Mouse (Mus musculus) small intestine, adult 2 months (tissue): ENCODE data around the gene a. TPM values are rescaled to one million over a fixed set of nuclear protein-coding genes. Genes with fewer than 3 reads are reported as not detected.

ENCODE experiments used
- H3K27ac ChIP-seq: fragments of 200-500 bp; 2 replicates; pipeline ENCODE4 v1.5.1; 2012; ENCODE audit warnings: low read depth, low read length, control low read depth, inconsistent platforms; ENCODE audit not compliant: insufficient read depth
- H3K27me3 ChIP-seq: fragments of 200-500 bp; 2 replicates; pipeline ENCODE4 v1.6.1; 2012; ENCODE audit warnings: mild to moderate bottlenecking, moderate library complexity, low read length, inconsistent platforms; ENCODE audit not compliant: control insufficient read depth, insufficient read depth
- H3K36me3 ChIP-seq: fragments of 200-500 bp; 2 replicates; pipeline ENCODE4 v1.6.1; 2012; ENCODE audit warnings: mild to moderate bottlenecking, low read length, control low read depth, inconsistent platforms; ENCODE audit not compliant: control insufficient read depth, insufficient read depth
- H3K4me1 ChIP-seq: fragments of 200-500 bp; 2 replicates; pipeline ENCODE4 v1.6.1; 2012; ENCODE audit warnings: low read length, inconsistent platforms, mixed read lengths; ENCODE audit not compliant: control insufficient read depth, insufficient read depth, insufficient read length
- H3K4me3 ChIP-seq: fragments of 200-500 bp; 2 replicates; pipeline ENCODE4 v1.5.1; 2012; ENCODE audit warnings: low read depth, mild to moderate bottlenecking, control low read depth, inconsistent platforms, low read length, moderate library complexity
- CTCF ChIP-seq: fragments of 200-500 bp; IDR thresholded peaks from 2 replicates; pipeline ENCODE4 v1.5.1; 2012; ENCODE audit warnings: low read depth, mild to moderate bottlenecking, control low read depth, inconsistent platforms, low read length, moderate library complexity, mixed read lengths; ENCODE audit not compliant: insufficient replicate concordance, insufficient read length; ENCODE audit errors: extremely low read depth
- POLR2A ChIP-seq: fragments of 200-500 bp; IDR thresholded peaks from 2 replicates; pipeline ENCODE4 v1.6.1; 2012; ENCODE audit warnings: low read depth, mild to moderate bottlenecking, control low read depth, inconsistent platforms, low read length, moderate library complexity
- WGBS: fragments of 180-500 bp; shearing (Covaris S2); methylation state at CpG from one replicate; pipeline ENCODE4 v1.1.7; 2018; 5-methylcytosine and 5-hydroxymethylcytosine counted together
- polyA plus RNA-seq: library from polyadenylated mRNA; depleted of rRNA; stranded (reverse); fragments of >200 nt; gene quantifications from 2 replicates; pipeline ENCODE4 v1.2.3, GENCODE M21; 2012

Gene a
- polyA plus RNA-seq, 1 experiment = 1.2 TPM

DNA sequence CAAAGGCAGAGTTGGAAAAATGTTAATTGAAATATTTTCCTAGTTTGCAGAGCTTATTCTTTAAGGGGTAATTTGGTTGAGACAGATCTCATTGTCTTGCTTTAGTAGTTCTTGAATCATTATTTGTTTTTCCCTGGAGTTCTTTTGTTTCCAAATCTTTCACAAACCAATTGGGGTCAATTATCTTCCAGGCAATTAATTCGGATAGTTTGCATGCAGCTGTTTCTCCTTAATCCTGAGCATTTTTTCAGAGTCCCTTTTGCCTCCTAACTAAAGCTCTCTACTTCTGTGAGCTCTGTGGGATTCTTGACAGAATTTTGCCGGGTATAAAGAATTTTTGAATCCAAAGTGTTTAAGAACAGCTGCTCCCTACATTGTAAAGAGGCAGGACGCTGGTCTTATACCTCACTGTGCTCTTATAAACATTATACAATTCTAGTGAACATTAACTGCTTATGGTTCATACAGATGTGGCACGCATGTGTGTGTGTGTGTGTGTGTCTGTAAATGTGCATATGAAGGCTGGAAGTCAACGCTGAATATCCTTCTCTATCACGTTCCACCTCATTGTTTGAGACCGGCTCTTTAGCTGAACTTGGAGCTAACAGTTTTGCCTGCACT is 134.3 kb downstream of the a start:
- Histone ChIP-seq H3K36me3 (no peaks in the 10 kb centered on the region), H3K4me1 (peaks cover 3% of the 10 kb centered on the region; the same call in 1 of the 2 replicates), H3K27me3 (no peaks in the 10 kb centered on the region), H3K4me3 (no peak overlapping the region), H3K27ac (no peak overlapping the region)
- TF ChIP-seq POLR2A (no peak), CTCF (no peak)
- 73% methylated on average over 7 of the region's 7 CpGs for WGBS

DNA sequence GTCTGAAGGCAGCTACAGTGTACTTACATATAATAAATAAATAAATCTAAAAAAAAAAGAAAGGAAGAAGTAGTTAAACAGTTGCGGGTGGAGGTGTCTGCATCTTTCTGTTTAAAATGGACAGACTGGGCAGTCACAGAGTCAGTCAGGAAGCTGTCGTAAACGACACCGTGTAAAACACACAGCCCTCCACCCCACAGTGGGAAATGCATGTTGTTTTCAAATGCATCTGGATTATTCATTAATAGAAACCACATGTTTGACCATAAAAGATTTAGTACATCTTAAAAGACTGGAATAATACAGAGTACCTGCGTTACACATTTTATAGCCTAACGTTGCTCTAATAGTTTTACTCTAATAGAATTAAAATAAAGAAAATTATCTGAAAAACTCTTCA is 135.6 kb downstream of the a start:
- WGBS = 74% methylated on average over 6 of the region's 6 CpGs

DNA sequence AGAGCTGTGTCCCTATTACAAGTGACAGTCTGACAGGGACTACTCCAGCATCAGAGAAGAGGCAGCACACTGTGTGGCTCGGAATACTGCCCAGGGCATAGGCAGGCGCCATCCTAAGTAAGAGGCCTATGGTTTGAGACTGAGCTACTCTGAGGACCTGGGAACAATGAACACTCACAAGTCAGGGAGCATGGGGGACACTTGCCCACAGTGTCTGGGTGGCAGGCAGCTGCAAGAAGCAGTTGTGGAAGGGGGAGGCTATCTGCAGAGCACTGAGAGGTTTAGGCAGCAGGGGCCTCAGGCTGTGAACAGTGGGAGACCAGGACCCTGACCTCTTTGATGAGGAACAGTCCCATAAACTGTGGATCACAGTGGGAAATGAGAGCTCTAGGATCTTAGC is 137.1 kb downstream of the a start:
- 92% methylated on average over 2 of the region's 2 CpGs for WGBS
- Histone ChIP-seq H3K27ac (no peak overlapping the region), H3K27me3 (no peaks in the 10 kb centered on the region), H3K36me3 (no peaks in the 10 kb centered on the region), H3K4me1 (peaks cover 3% of the 10 kb centered on the region; the same call in 1 of the 2 replicates), H3K4me3 (no peak overlapping the region)
- no peak for TF ChIP-seq CTCF
- no peak for TF ChIP-seq POLR2A

More for the DNA sequence above, 135.6 kb downstream of the a start:
- H3K27me3 ChIP-seq = no peaks in the 10 kb centered on the region
- peaks cover 3% of the 10 kb centered on the region; the same call in 1 of the 2 replicates for H3K4me1 ChIP-seq
- no peaks in the 10 kb centered on the region for H3K36me3 ChIP-seq
- no peak overlapping the region for H3K27ac ChIP-seq
- no peak overlapping the region for H3K4me3 ChIP-seq
- TF ChIP-seq CTCF = no peak
- no peak for TF ChIP-seq POLR2A

DNA sequence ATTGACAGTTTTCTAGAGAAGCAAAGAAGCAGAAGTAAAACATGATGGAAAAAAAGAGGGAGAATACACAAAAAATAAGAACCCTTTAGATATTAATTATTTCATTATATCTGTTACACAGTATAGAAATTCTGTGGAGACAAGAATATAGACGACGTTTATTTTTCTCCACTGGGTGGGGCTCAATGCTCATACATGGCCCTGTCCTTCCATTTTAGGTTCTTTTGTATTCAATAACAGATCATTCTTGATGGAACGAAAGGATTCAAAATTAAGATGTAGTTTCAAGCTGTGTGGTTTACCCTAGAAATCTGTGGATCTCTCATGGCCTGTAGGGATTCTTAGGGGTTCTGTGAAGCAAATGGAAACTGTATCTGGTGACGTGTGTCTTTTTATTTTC is 142.7 kb downstream of the a start:
- peaks cover 3% of the 10 kb centered on the region; the same call in 1 of the 2 replicates for H3K4me1 ChIP-seq
- 54% methylated on average over 4 of the region's 4 CpGs for WGBS
- H3K36me3 ChIP-seq = no peaks in the 10 kb centered on the region
- no peak overlapping the region for H3K4me3 ChIP-seq
- no peaks in the 10 kb centered on the region for H3K27me3 ChIP-seq
- no peak overlapping the region for H3K27ac ChIP-seq
- TF ChIP-seq CTCF (no peak), POLR2A (no peak)

DNA sequence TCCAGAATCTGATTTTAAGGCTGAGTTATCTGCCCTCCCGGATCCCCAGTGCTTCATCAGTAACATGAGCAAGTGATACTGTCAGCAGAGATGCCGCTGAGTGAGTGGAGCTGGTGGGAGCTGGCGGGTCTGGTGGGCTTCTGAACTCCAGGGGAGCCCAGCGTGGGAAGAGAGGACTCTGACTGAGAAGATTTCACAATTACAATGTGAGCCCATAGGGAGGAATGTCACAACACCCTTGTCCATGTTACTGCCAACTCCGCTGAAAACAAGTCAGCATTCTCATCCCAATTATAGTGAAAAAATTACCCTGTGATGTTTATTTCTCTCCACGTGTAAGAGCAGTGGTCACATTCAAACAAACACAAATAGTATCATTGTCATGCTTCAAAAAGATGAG is 144.9 kb downstream of the a start:
- H3K4me1 ChIP-seq = peaks cover 3% of the 10 kb centered on the region; the same call in 1 of the 2 replicates
- no peak overlapping the region for H3K4me3 ChIP-seq
- no peaks in the 10 kb centered on the region for H3K27me3 ChIP-seq
- WGBS = 85% methylated on average over 6 of the region's 6 CpGs
- H3K27ac ChIP-seq = no peak overlapping the region
- TF ChIP-seq POLR2A (no peak), CTCF (no peak)
- no peaks in the 10 kb centered on the region for H3K36me3 ChIP-seq

DNA sequence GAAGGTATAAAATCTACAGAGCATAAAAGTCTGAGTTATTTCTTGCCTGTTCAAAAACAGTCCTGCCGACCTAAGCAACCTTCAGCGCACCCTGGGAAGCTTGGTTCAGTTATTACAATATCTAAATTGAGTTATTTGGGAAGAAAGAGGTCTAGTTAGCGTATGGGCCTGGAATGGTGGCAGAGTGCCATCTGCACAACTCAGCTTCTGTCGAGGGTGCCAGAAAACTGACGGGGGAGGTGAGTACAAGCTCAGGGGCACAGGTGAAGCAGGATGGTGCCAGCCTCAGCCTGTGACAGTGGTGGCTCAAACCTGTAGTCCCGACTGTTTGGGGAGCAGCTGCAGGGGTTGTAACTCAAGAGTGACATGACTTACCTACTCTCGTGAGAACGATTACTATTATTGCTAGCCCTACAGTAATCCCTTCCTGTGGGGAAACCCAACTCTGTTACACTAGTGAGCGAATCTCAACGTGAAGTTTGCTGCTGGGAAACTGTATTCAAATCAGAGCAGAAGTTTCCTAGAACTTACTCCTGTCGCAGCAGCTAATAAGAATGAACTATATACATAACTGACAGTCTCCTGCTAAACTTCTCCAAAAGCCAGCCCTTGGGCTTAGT is 145.4 kb downstream of the a start:
- WGBS = 70% methylated on average over 11 of the region's 11 CpGs
- H3K27ac ChIP-seq = no peak overlapping the region
- peaks cover 3% of the 10 kb centered on the region; the same call in 1 of the 2 replicates for H3K4me1 ChIP-seq
- H3K4me3 ChIP-seq = no peak overlapping the region
- TF ChIP-seq POLR2A (no peak), CTCF (no peak)
- no peaks in the 10 kb centered on the region for H3K36me3 ChIP-seq
- H3K27me3 ChIP-seq = no peaks in the 10 kb centered on the region

DNA sequence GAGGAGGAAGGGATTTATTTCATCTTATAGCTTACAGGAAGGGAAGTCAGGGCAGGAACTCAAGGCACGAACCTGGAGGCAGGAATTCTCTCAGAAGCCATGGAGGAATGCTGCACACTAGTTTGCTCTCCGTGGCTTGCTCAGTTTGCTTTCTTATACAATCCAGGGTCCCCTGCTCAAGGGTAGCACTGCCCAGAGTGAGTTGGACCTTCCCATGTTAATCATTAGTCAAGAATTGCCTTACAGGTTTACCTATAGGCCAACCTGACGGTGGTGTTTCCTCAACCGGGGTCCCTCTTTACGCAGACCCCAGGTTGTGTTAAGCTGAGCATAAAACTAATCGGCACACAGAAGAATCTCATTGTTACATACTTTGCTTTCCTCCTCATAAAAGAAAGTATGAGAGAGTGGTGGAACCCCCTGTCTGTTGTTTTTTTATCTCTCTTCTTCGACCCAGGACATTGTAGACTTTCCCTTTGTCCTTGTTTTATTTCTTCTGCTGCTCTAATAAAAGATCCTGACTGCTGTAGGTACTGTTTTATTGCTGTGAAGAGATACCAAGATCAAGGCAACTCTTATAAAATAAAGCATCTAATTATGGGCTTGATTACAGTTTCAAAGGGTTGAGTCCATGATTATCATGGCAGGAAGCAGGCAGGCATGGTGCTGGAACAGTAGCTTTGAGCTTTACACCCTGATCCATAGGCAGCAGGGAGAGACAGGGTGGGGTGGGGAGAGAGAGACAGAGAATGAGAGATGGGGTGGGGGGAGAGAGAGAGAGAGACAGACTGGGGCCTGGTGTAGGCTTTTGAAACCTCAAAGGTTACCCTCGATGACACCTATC is 146.6 kb downstream of the a start:
- peaks cover 3% of the 10 kb centered on the region; the same call in 1 of the 2 replicates for H3K4me1 ChIP-seq
- no peak overlapping the region for H3K4me3 ChIP-seq
- TF ChIP-seq POLR2A = no peak
- TF ChIP-seq CTCF = no peak
- H3K36me3 ChIP-seq = no peaks in the 10 kb centered on the region
- 25% methylated on average over 8 of the region's 8 CpGs for WGBS
- H3K27ac ChIP-seq = no peak overlapping the region
- H3K27me3 ChIP-seq = no peaks in the 10 kb centered on the region
